Mouse (Mus musculus) cortical plate, adult 2 months (tissue): Measurements from ENCODE around the gene Degs2.

ENCODE experiments used
- CTCF ChIP-seq: fragments of 200-500 bp; IDR thresholded peaks from 2 replicates; pipeline ENCODE4 v1.5.1; 2011; ENCODE audit warnings: mild to moderate bottlenecking, control low read depth, low read length; ENCODE audit not compliant: insufficient read depth; ENCODE audit errors: extremely low read depth
- POLR2A ChIP-seq: fragments of 200-500 bp; IDR thresholded peaks from 2 replicates; pipeline ENCODE4 v1.6.1; 2011; ENCODE audit warnings: mild to moderate bottlenecking, low read length, control low read depth; ENCODE audit not compliant: insufficient read depth; ENCODE audit errors: extremely low read depth

- TF ChIP-seq CTCF (no peak), POLR2A (no peak)
These were observed at the start of gene Degs2 for GRCm38 (mm10) chr12:108702185-108702584.
